Mouse (Mus musculus): ENCODE results near the gene Fxyd6.

The Fxyd6 gene

GRCm38 (mm10) chr9:45411803-45412202 is 41.8 kb downstream of the Fxyd6 start:
- DNase-seq (ENCODE audit: low spot score in 2 of 2), result no peak

- peak; percentile 77 to 80 for DNase-seq (ENCODE audit: low spot score in 2 of 2)
These were observed 42.3 kb downstream of the Fxyd6 start for GRCm38 (mm10) chr9:45412287-45412686.

- DNase-seq (ENCODE audit: low spot score in 2 of 2), result no peak
These were observed 42.9 kb downstream of the Fxyd6 start for GRCm38 (mm10) chr9:45412700-45413477.

GRCm38 (mm10) chr9:45413478-45414140 is 43.6 kb downstream of the Fxyd6 start:
- DNase-seq (ENCODE audit: low spot score in 2 of 2), result no peak

GRCm38 (mm10) chr9:45415912-45416311 is 45.9 kb downstream of the Fxyd6 start:
- peak; percentile 26 to 36 for DNase-seq (ENCODE audit: low spot score in 2 of 2)

- peak; percentile 26 to 48 for DNase-seq (ENCODE audit: low spot score in 2 of 2)
These were observed 47.3 kb downstream of the Fxyd6 start for GRCm38 (mm10) chr9:45417245-45417644.

- DNase-seq (ENCODE audit: low spot score in 2 of 2), result no peak
These were observed 48.3 kb downstream of the Fxyd6 start for GRCm38 (mm10) chr9:45418252-45418651.

- DNase-seq (ENCODE audit: low spot score in 2 of 2), result no peak
These were observed 51.2 kb downstream of the Fxyd6 start for GRCm38 (mm10) chr9:45421209-45421608.

- no peak for DNase-seq (ENCODE audit: low spot score in 2 of 2)
These were observed 52.8 kb downstream of the Fxyd6 start for GRCm38 (mm10) chr9:45422761-45423298.

GRCm38 (mm10) chr9:45426456-45426855 is 56.5 kb downstream of the Fxyd6 start, which contains the start of gene Dscaml1:
TSS of gene Dscaml1 (plus strand) at chr9:45426628.
- DNase-seq (ENCODE audit: low spot score in 2 of 2), result no peak

- DNase-seq (ENCODE audit: low spot score in 2 of 2), result no peak
These were observed 59.4 kb downstream of the Fxyd6 start for GRCm38 (mm10) chr9:45429392-45429791.

- DNase-seq (ENCODE audit: low spot score in 2 of 2), result no peak
These were observed 60.1 kb downstream of the Fxyd6 start for GRCm38 (mm10) chr9:45429951-45430697.

GRCm38 (mm10) chr9:45430698-45430959 is 60.6 kb downstream of the Fxyd6 start:
- no peak for DNase-seq (ENCODE audit: low spot score in 2 of 2)

- peak in 1 of 2 experiments; percentile 8 for DNase-seq (ENCODE audit: low spot score in 2 of 2)
These were observed 61.2 kb downstream of the Fxyd6 start for GRCm38 (mm10) chr9:45431150-45431549.

- no peak for DNase-seq (ENCODE audit: low spot score in 2 of 2)
These were observed 62.7 kb downstream of the Fxyd6 start for GRCm38 (mm10) chr9:45432639-45433038.

- DNase-seq (ENCODE audit: low spot score in 2 of 2), result no peak
These were observed 63.1 kb downstream of the Fxyd6 start for GRCm38 (mm10) chr9:45433119-45433518.

- DNase-seq (ENCODE audit: low spot score in 2 of 2), result no peak
These were observed 64.2 kb downstream of the Fxyd6 start for GRCm38 (mm10) chr9:45434171-45434570.

- no peak for DNase-seq (ENCODE audit: low spot score in 2 of 2)
These were observed 69.0 kb downstream of the Fxyd6 start for GRCm38 (mm10) chr9:45439025-45439424.

GRCm38 (mm10) chr9:45440083-45440784 is 70.2 kb downstream of the Fxyd6 start:
- no peak for DNase-seq (ENCODE audit: low spot score in 2 of 2)

GRCm38 (mm10) chr9:45444251-45444798 is 74.3 kb downstream of the Fxyd6 start:
- DNase-seq (ENCODE audit: low spot score in 2 of 2), result no peak
